Mouse (Mus musculus) liver, embryonic 14.5 days (tissue): ENCODE measurements at regions not wholly inside any gene's neighbourhood (a gene's known extent, or its start where the extent isn't known, plus 50 kb on each side); places are given as distances from the start of the nearest gene placed in this dataset.

Experiments
- CTCF ChIP-seq: IDR thresholded peaks from 2 replicates; pipeline ENCODE4 v1.5.1; 2016; ENCODE audit warnings: antibody characterized with exemption, low read depth, control low read depth
- EP300 ChIP-seq: IDR thresholded peaks from 2 replicates; pipeline ENCODE4 v1.6.1; 2016; ENCODE audit warnings: antibody characterized with exemption, low read depth

- TF ChIP-seq CTCF (no peak), EP300 (no peak)
Measured at GRCm38 (mm10) chr15:50959109-50959508, 2925.6 kb upstream of the Gm7489 start.
